Mouse (Mus musculus) cerebellum, adult 9-10 months (tissue): ENCODE measurements around the gene Ccm2l.

ENCODE experiments used
- DNase-seq: peaks from one replicate; pipeline ENCODE4 v3.0.0; 2022

Ccm2l gene

GRCm38 (mm10) chr2:153065747-153066508, at the start of gene Ccm2l:
Gene Ccm2l, plus strand, starts transcription at chr2:153065955.
- no peak for DNase-seq

GRCm38 (mm10) chr2:153016786-153017185, 49.0 kb upstream of the Ccm2l start:
- DNase-seq, result peak; percentile 44

GRCm38 (mm10) chr2:153019355-153019754, 46.4 kb upstream of the Ccm2l start:
- peak; percentile 10 for DNase-seq

GRCm38 (mm10) chr2:153021163-153021562, 44.6 kb upstream of the Ccm2l start:
- DNase-seq, result peak; percentile 3

- no peak for DNase-seq
Observed at GRCm38 (mm10) chr2:153022855-153023254, 42.9 kb upstream of the Ccm2l start.

- DNase-seq, result no peak
Observed at GRCm38 (mm10) chr2:153026052-153026451, 39.7 kb upstream of the Ccm2l start.

- peak; percentile 75 for DNase-seq
Observed at GRCm38 (mm10) chr2:153027501-153027900, 38.3 kb upstream of the Ccm2l start.

- DNase-seq, result no peak
Observed at GRCm38 (mm10) chr2:153030422-153030821, 35.3 kb upstream of the Ccm2l start.

GRCm38 (mm10) chr2:153031126-153032082, 34.4 kb upstream of the Ccm2l start, which contains the start of gene Xkr7:
Gene Xkr7, plus strand, starts transcription at chr2:153031852.
- peak; percentile 77 for DNase-seq

GRCm38 (mm10) chr2:153032083-153032842, 33.5 kb upstream of the Ccm2l start:
- peak; percentile 54 for DNase-seq

- DNase-seq, result peak; percentile 63
Observed at GRCm38 (mm10) chr2:153032973-153033372, 32.8 kb upstream of the Ccm2l start.

GRCm38 (mm10) chr2:153033545-153034230, 32.1 kb upstream of the Ccm2l start:
- DNase-seq, result peak; percentile 89

GRCm38 (mm10) chr2:153036690-153037089, 29.1 kb upstream of the Ccm2l start:
- DNase-seq, result no peak

GRCm38 (mm10) chr2:153043886-153044285, 21.9 kb upstream of the Ccm2l start:
- peak; percentile 52 for DNase-seq

GRCm38 (mm10) chr2:153045884-153046299, 19.9 kb upstream of the Ccm2l start:
- DNase-seq, result peak; percentile 75

- DNase-seq, result peak; percentile 86
Observed at GRCm38 (mm10) chr2:153047828-153048465, 17.8 kb upstream of the Ccm2l start.

GRCm38 (mm10) chr2:153049288-153049996, 16.3 kb upstream of the Ccm2l start:
- peak; percentile 98 for DNase-seq

GRCm38 (mm10) chr2:153049997-153050358, 15.8 kb upstream of the Ccm2l start:
- no peak for DNase-seq

GRCm38 (mm10) chr2:153051095-153051494, 14.7 kb upstream of the Ccm2l start:
- DNase-seq, result peak; percentile 46

- no peak for DNase-seq
Observed at GRCm38 (mm10) chr2:153051537-153051936, 14.2 kb upstream of the Ccm2l start.
